Mouse (Mus musculus) liver, postnatal 0 days (tissue): ENCODE measurements around the gene Plcb2.

Experiments used
- CTCF ChIP-seq: sonication (generic); IDR thresholded peaks from 2 replicates; pipeline ENCODE4 v1.5.1; 2016; ENCODE audit warnings: antibody characterized with exemption, low read depth
- EP300 ChIP-seq: IDR thresholded peaks from 2 replicates; pipeline ENCODE4 v1.6.1; 2016; ENCODE audit warnings: antibody characterized with exemption, low read depth, mild to moderate bottlenecking

DNA sequence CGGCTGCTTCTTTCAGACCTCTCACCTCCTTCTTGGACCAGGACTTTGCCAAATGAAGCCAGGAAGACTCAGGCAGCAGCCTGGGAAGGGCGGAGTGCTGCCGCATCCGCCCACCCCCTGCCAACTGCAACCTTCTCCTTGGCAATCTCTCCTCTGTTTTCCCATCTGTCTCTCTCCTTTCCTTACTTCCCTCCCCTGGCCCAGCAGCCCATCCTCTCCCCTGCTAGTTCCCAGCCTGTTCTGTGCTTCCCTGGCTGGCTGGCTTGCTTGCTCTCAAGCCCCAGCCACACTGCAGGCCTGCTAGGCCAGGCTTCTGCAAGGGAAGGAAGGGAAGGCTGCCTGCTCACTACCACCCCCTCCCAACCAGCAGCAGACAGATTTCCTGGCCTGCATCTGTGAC, 47.6 kb upstream of the Plcb2 start:
- TF ChIP-seq CTCF (no peak), EP300 (no peak)
